Mouse (Mus musculus): Measurements from ENCODE around the gene Frmpd3. TPM values are rescaled to one million over a fixed set of nuclear protein-coding genes. Genes with fewer than 3 reads are reported as not detected.

Frmpd3 gene
- polyA plus RNA-seq, 1 experiment = 0.02 TPM

GRCm38 (mm10) chrX:140375628-140376027, 33.6 kb downstream of the Frmpd3 start:
- H3K4me3 ChIP-seq (ENCODE audit: extremely low read depth, insufficient read depth, insufficient read length) = no peak overlapping the region
- H3K4me1 ChIP-seq (ENCODE audit: control insufficient read depth, insufficient read depth, insufficient read length) = no peaks in the 10 kb centered on the region
- no peaks in the 10 kb centered on the region for H3K36me3 ChIP-seq (ENCODE audit: control insufficient read depth, insufficient read depth, low read length)
- TF ChIP-seq CTCF (IDR thresholded peaks at IDR 0.05; ENCODE audit: extremely low read depth, insufficient read depth, insufficient read length, insufficient replicate concordance) (no peak), POLR2A (IDR thresholded peaks at IDR 0.05; ENCODE audit: low read depth, low read length) (no peak)
- no peak for DNase-seq (ENCODE audit: low read depth in 1 of 2, low spot score in 2 of 2)
- H3K27me3 ChIP-seq (ENCODE audit: control insufficient read depth, insufficient read depth, low read length) = no peaks in the 10 kb centered on the region
- no peak overlapping the region for H3K27ac ChIP-seq (ENCODE audit: insufficient read depth, low read length)
- 70% methylated on average over 4 of the region's 4 CpGs for WGBS

GRCm38 (mm10) chrX:140399986-140400385, 57.9 kb downstream of the Frmpd3 start:
- Histone ChIP-seq H3K27ac (ENCODE audit: insufficient read depth, low read length) (no peak overlapping the region), H3K36me3 (ENCODE audit: control insufficient read depth, insufficient read depth, low read length) (no peaks in the 10 kb centered on the region), H3K27me3 (ENCODE audit: control insufficient read depth, insufficient read depth, low read length) (no peaks in the 10 kb centered on the region), H3K4me3 (ENCODE audit: extremely low read depth, insufficient read depth, insufficient read length) (no peak overlapping the region), H3K4me1 (ENCODE audit: control insufficient read depth, insufficient read depth, insufficient read length) (no peaks in the 10 kb centered on the region)
- DNase-seq (ENCODE audit: low read depth in 1 of 2, low spot score in 2 of 2) = no peak
- no peak for TF ChIP-seq POLR2A (IDR thresholded peaks at IDR 0.05; ENCODE audit: low read depth, low read length)
- TF ChIP-seq CTCF (IDR thresholded peaks at IDR 0.05; ENCODE audit: extremely low read depth, insufficient read depth, insufficient read length, insufficient replicate concordance) = no peak
- 60% methylated on average over 3 of the region's 3 CpGs for WGBS

GRCm38 (mm10) chrX:140402904-140403303, 60.8 kb downstream of the Frmpd3 start:
- DNase-seq (ENCODE audit: low read depth in 1 of 2, low spot score in 2 of 2) = no peak
- WGBS = 66% methylated on average over 4 of the region's 4 CpGs
- H3K27me3 ChIP-seq (ENCODE audit: control insufficient read depth, insufficient read depth, low read length) = no peaks in the 10 kb centered on the region
- no peaks in the 10 kb centered on the region for H3K36me3 ChIP-seq (ENCODE audit: control insufficient read depth, insufficient read depth, low read length)
- no peak overlapping the region for H3K27ac ChIP-seq (ENCODE audit: insufficient read depth, low read length)
- no peak overlapping the region for H3K4me3 ChIP-seq (ENCODE audit: extremely low read depth, insufficient read depth, insufficient read length)
- H3K4me1 ChIP-seq (ENCODE audit: control insufficient read depth, insufficient read depth, insufficient read length) = no peaks in the 10 kb centered on the region
- TF ChIP-seq POLR2A (IDR thresholded peaks at IDR 0.05; ENCODE audit: low read depth, low read length) (no peak), CTCF (IDR thresholded peaks at IDR 0.05; ENCODE audit: extremely low read depth, insufficient read depth, insufficient read length, insufficient replicate concordance) (no peak)

GRCm38 (mm10) chrX:140406079-140406478, 64.0 kb downstream of the Frmpd3 start:
- WGBS = 35% methylated on average over 4 of the region's 4 CpGs
- no peak for DNase-seq (ENCODE audit: low read depth in 1 of 2, low spot score in 2 of 2)

GRCm38 (mm10) chrX:140406501-140406900, 64.4 kb downstream of the Frmpd3 start:
- DNase-seq (ENCODE audit: low read depth in 1 of 2, low spot score in 2 of 2) = no peak

More at GRCm38 (mm10) chrX:140406079-140406478, 64.0 kb downstream of the Frmpd3 start:
- Histone ChIP-seq H3K36me3 (ENCODE audit: control insufficient read depth, insufficient read depth, low read length) (no peaks in the 10 kb centered on the region), H3K27ac (ENCODE audit: insufficient read depth, low read length) (no peak overlapping the region), H3K27me3 (ENCODE audit: control insufficient read depth, insufficient read depth, low read length) (no peaks in the 10 kb centered on the region), H3K4me1 (ENCODE audit: control insufficient read depth, insufficient read depth, insufficient read length) (no peaks in the 10 kb centered on the region), H3K4me3 (ENCODE audit: extremely low read depth, insufficient read depth, insufficient read length) (no peak overlapping the region)
- no peak for TF ChIP-seq CTCF (IDR thresholded peaks at IDR 0.05; ENCODE audit: extremely low read depth, insufficient read depth, insufficient read length, insufficient replicate concordance)
- TF ChIP-seq POLR2A (IDR thresholded peaks at IDR 0.05; ENCODE audit: low read depth, low read length) = no peak

GRCm38 (mm10) chrX:140407593-140407992, 65.5 kb downstream of the Frmpd3 start:
- WGBS = 64% methylated on average over 5 of the region's 5 CpGs
- Histone ChIP-seq H3K4me1 (ENCODE audit: control insufficient read depth, insufficient read depth, insufficient read length) (no peaks in the 10 kb centered on the region), H3K4me3 (ENCODE audit: extremely low read depth, insufficient read depth, insufficient read length) (no peak overlapping the region), H3K27ac (ENCODE audit: insufficient read depth, low read length) (no peak overlapping the region), H3K36me3 (ENCODE audit: control insufficient read depth, insufficient read depth, low read length) (no peaks in the 10 kb centered on the region), H3K27me3 (ENCODE audit: control insufficient read depth, insufficient read depth, low read length) (no peaks in the 10 kb centered on the region)
- no peak for TF ChIP-seq CTCF (IDR thresholded peaks at IDR 0.05; ENCODE audit: extremely low read depth, insufficient read depth, insufficient read length, insufficient replicate concordance)
- TF ChIP-seq POLR2A (IDR thresholded peaks at IDR 0.05; ENCODE audit: low read depth, low read length) = no peak
- DNase-seq (ENCODE audit: low read depth in 1 of 2, low spot score in 2 of 2) = no peak

More at GRCm38 (mm10) chrX:140406501-140406900, 64.4 kb downstream of the Frmpd3 start:
- Histone ChIP-seq H3K27me3 (ENCODE audit: control insufficient read depth, insufficient read depth, low read length) (no peaks in the 10 kb centered on the region), H3K4me1 (ENCODE audit: control insufficient read depth, insufficient read depth, insufficient read length) (no peaks in the 10 kb centered on the region), H3K36me3 (ENCODE audit: control insufficient read depth, insufficient read depth, low read length) (no peaks in the 10 kb centered on the region), H3K27ac (ENCODE audit: insufficient read depth, low read length) (no peak overlapping the region), H3K4me3 (ENCODE audit: extremely low read depth, insufficient read depth, insufficient read length) (no peak overlapping the region)
- TF ChIP-seq CTCF (IDR thresholded peaks at IDR 0.05; ENCODE audit: extremely low read depth, insufficient read depth, insufficient read length, insufficient replicate concordance) (no peak), POLR2A (IDR thresholded peaks at IDR 0.05; ENCODE audit: low read depth, low read length) (no peak)

- no peak overlapping the region for H3K4me3 ChIP-seq (ENCODE audit: extremely low read depth, insufficient read depth, insufficient read length)
- no peak for TF ChIP-seq POLR2A (IDR thresholded peaks at IDR 0.05; ENCODE audit: low read depth, low read length)
- no peaks in the 10 kb centered on the region for H3K4me1 ChIP-seq (ENCODE audit: control insufficient read depth, insufficient read depth, insufficient read length)
- no peaks in the 10 kb centered on the region for H3K27me3 ChIP-seq (ENCODE audit: control insufficient read depth, insufficient read depth, low read length)
- H3K27ac ChIP-seq (ENCODE audit: insufficient read depth, low read length) = no peak overlapping the region
- 85% methylated on average over 4 of the region's 4 CpGs for WGBS
- DNase-seq (ENCODE audit: low read depth in 1 of 2, low spot score in 2 of 2) = no peak
- no peaks in the 10 kb centered on the region for H3K36me3 ChIP-seq (ENCODE audit: control insufficient read depth, insufficient read depth, low read length)
Measured at GRCm38 (mm10) chrX:140418467-140418866, 76.4 kb downstream of the Frmpd3 start.
